ENCODE assay signal across 7 mouse cellular contexts in genomic region chr15:77336968-77337341, GRCm38 (mm10). TPM values are rescaled to one million over a fixed set of nuclear protein-coding genes. Genes with fewer than 3 reads are reported as not detected.
DNase-seq lines count a peak whose midpoint lies in the region; ATAC-seq and TF ChIP-seq lines count a peak whose summit lies in the region.

No protein-coding gene starts in this region.

- H3K27ac ChIP-seq in lung, postnatal 0 days (ENCODE audit: low read length) = peak overlapping the region; percentile 77
- no peak overlapping the region for H3K27ac ChIP-seq in forebrain, embryonic 15.5 days (replicated peaks)
- no peak overlapping the region for H3K27ac ChIP-seq in liver, embryonic 11.5 days (ENCODE audit: low read depth, low read length)
- H3K27ac ChIP-seq in stomach, embryonic 16.5 days (ENCODE audit: low read length) = peak overlapping the region; percentile 69

- H3K4me1 ChIP-seq in lung, postnatal 0 days (ENCODE audit: insufficient read depth, low read depth, low read length) = no peaks in the 10 kb centered on the region; the same call in 1 of the 2 replicates
- H3K4me1 ChIP-seq in forebrain, embryonic 15.5 days = peaks cover 19% of the 10 kb centered on the region
- H3K4me1 ChIP-seq in liver, embryonic 11.5 days (replicated peaks; ENCODE audit: control insufficient read depth, insufficient read depth, low read length) = peaks cover 10% of the 10 kb centered on the region; the same call in 1 of the 2 replicates
- peaks cover 16% of the 10 kb centered on the region for H3K4me1 ChIP-seq in stomach, embryonic 16.5 days (ENCODE audit: control insufficient read depth, insufficient read depth, low read length)

- TF ChIP-seq EP300 in lung, postnatal 0 days (IDR thresholded peaks at IDR 0.05) = no peak

- H3K9ac ChIP-seq in lung, postnatal 0 days (replicated peaks; ENCODE audit: low read depth) = no peak overlapping the region
- no peak overlapping the region for H3K9ac ChIP-seq in forebrain, embryonic 15.5 days (replicated peaks)
- H3K9ac ChIP-seq in liver, embryonic 11.5 days (ENCODE audit: low read depth, low read length) = no peak overlapping the region
- peak overlapping the region; percentile 63 for H3K9ac ChIP-seq in stomach, embryonic 16.5 days (ENCODE audit: low read length)

- ATAC-seq in lung, postnatal 0 days = no peak
- ATAC-seq in forebrain, embryonic 15.5 days (replicated peaks) = peak; percentile 41; the same call in 1 of the 2 replicates
- no peak for ATAC-seq in liver, embryonic 11.5 days (replicated peaks; ENCODE audit: low FRiP score)
- ATAC-seq in stomach, embryonic 16.5 days (ENCODE audit: insufficient read depth, low FRiP score) = no peak

- DNase-seq in lung, postnatal 0 days (ENCODE audit: low spot score) = no peak
- no peak for DNase-seq in lung, postnatal 36 days
- no peak for DNase-seq in liver, embryonic 11.5 days (ENCODE audit: low spot score)
- no peak for DNase-seq in ovary, adult 18-20 months (ENCODE audit: low spot score)
- no peak for DNase-seq in frontal cortex, postnatal 36 days (ENCODE audit: low spot score in 2 of 2)

- no peak overlapping the region for H3K4me3 ChIP-seq in lung, postnatal 0 days (ENCODE audit: low read depth, low read length)
- H3K4me3 ChIP-seq in forebrain, embryonic 15.5 days = peak overlapping the region; percentile 40
- no peak overlapping the region for H3K4me3 ChIP-seq in liver, embryonic 11.5 days (ENCODE audit: low read depth, low read length)
- peak overlapping the region; percentile 36 for H3K4me3 ChIP-seq in stomach, embryonic 16.5 days (replicated peaks; ENCODE audit: low read length)

- WGBS in lung, postnatal 0 days = 42% methylated on average over 9 of the region's 9 CpGs
- WGBS in forebrain, embryonic 15.5 days = 48% methylated on average over 9 of the region's 9 CpGs
- 36% methylated on average over 9 of the region's 9 CpGs for WGBS in liver, embryonic 11.5 days
- WGBS in stomach, embryonic 16.5 days = 46% methylated on average over 9 of the region's 9 CpGs

- no peaks in the 10 kb centered on the region for H3K9me3 ChIP-seq in lung, postnatal 0 days (ENCODE audit: low read length)
- no peaks in the 10 kb centered on the region for H3K9me3 ChIP-seq in forebrain, embryonic 15.5 days
- H3K9me3 ChIP-seq in liver, embryonic 11.5 days (ENCODE audit: control insufficient read depth, low read length) = no peaks in the 10 kb centered on the region
- H3K9me3 ChIP-seq in stomach, embryonic 16.5 days (replicated peaks; ENCODE audit: control insufficient read depth, low read length) = no peaks in the 10 kb centered on the region

- H3K36me3 ChIP-seq in lung, postnatal 0 days (ENCODE audit: insufficient read depth, low read length) = no peaks in the 10 kb centered on the region
- H3K36me3 ChIP-seq in forebrain, embryonic 15.5 days = no peaks in the 10 kb centered on the region
- no peaks in the 10 kb centered on the region for H3K36me3 ChIP-seq in liver, embryonic 11.5 days (ENCODE audit: control insufficient read depth, insufficient read depth, low read length)
- H3K36me3 ChIP-seq in stomach, embryonic 16.5 days (ENCODE audit: control insufficient read depth, insufficient read depth, low read length) = no peaks in the 10 kb centered on the region

- peak overlapping the region; percentile 54 for H3K4me2 ChIP-seq in lung, postnatal 0 days (replicated peaks; ENCODE audit: low read depth, low read length)
- peak overlapping the region; percentile 56 for H3K4me2 ChIP-seq in forebrain, embryonic 15.5 days (replicated peaks)
- peak overlapping the region; percentile 51 for H3K4me2 ChIP-seq in liver, embryonic 11.5 days
- H3K4me2 ChIP-seq in stomach, embryonic 16.5 days (ENCODE audit: low read depth, low read length) = peak overlapping the region; percentile 49

- no peaks in the 10 kb centered on the region for H3K27me3 ChIP-seq in lung, postnatal 0 days (replicated peaks; ENCODE audit: insufficient read depth, low read length)
- H3K27me3 ChIP-seq in forebrain, embryonic 15.5 days = no peaks in the 10 kb centered on the region
- no peaks in the 10 kb centered on the region for H3K27me3 ChIP-seq in liver, embryonic 11.5 days (replicated peaks; ENCODE audit: control insufficient read depth, insufficient read depth, low read length)
- H3K27me3 ChIP-seq in stomach, embryonic 16.5 days (ENCODE audit: control insufficient read depth, insufficient read depth, low read length) = no peaks in the 10 kb centered on the region

- TF ChIP-seq CTCF in lung, postnatal 0 days (IDR thresholded peaks at IDR 0.05) = no peak

RNA-seq across cellular contexts. Expression of gene Rbfox2, which starts 30.2 kb away (rescaled TPM):
- 17.4 and 18.8 TPM in 2 replicates for polyA plus RNA-seq in lung, postnatal 0 days (2015; fragmentation: Nextera tagmentation; extraction: Ambion mirVana)
- polyA plus RNA-seq in forebrain, embryonic 15.5 days (2015; fragmentation: Nextera tagmentation; extraction: Ambion mirVana) = 173 and 183 TPM in 2 replicates
- 24.3 and 26.6 TPM in 2 replicates for polyA plus RNA-seq in liver, embryonic 11.5 days (2014; fragmentation: Nextera tagmentation; extraction: Ambion mirVana)
- polyA plus RNA-seq in stomach, embryonic 16.5 days (2015; fragmentation: Nextera tagmentation; extraction: Ambion mirVana) = 55.7 and 63.6 TPM in 2 replicates

Comparison
In these comparisons a context has a peak if more than half of its experiments do, and no peak if none do; other contexts are left out.
1. H3K27ac ChIP-seq: peak in lung, postnatal 0 days (single experiment) and stomach, embryonic 16.5 days (single experiment); none in forebrain, embryonic 15.5 days (single experiment) and liver, embryonic 11.5 days (single experiment).
2. H3K4me3 ChIP-seq: peak in forebrain, embryonic 15.5 days (single experiment) and stomach, embryonic 16.5 days (single experiment); none in lung, postnatal 0 days (single experiment) and liver, embryonic 11.5 days (single experiment).
3. Peak in every context shown above with its lines, with median percentiles within 50 percentile points of each other: H3K4me2 ChIP-seq.